Mouse (Mus musculus) spleen, postnatal 4 days (tissue): ENCODE data around the gene Ly6g6c.

Experiments
- DNase-seq, 2 experiments: peaks; one replicate each; pipeline ENCODE4 v3.0.0; 2022; ENCODE audit warnings: low spot score in 2 of 2

Ly6g6c gene

DNA sequence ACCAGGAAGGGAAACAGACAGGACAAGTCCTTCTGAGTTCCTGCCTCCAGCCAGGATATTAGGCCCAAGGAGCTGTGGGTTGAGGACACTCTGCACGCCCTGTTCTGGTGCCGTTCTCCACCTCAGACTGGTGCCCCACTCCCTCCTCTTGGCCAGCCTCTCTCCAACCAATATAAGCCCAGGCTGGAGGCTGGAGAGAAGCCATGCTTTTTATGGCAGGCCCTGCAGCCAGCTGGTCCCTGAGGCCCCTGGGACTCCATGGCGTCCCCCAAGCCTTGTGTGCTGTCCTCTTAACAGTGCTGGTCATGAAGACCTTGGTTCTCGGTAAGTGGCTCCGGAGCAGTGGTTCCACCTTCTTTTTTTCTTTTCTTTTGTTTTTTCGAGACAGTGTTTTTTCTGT is 42.9 kb downstream of the Ly6g6c start, which contains the start of gene Ly6g5c:
Gene Ly6g5c (plus strand): TSS at position 183 of the 400 bp plus-strand sequence.
- no peak for DNase-seq

- no peak for DNase-seq
Measured at GRCm38 (mm10) chr17:35111774-35112173, 46.6 kb downstream of the Ly6g6c start.

DNA sequence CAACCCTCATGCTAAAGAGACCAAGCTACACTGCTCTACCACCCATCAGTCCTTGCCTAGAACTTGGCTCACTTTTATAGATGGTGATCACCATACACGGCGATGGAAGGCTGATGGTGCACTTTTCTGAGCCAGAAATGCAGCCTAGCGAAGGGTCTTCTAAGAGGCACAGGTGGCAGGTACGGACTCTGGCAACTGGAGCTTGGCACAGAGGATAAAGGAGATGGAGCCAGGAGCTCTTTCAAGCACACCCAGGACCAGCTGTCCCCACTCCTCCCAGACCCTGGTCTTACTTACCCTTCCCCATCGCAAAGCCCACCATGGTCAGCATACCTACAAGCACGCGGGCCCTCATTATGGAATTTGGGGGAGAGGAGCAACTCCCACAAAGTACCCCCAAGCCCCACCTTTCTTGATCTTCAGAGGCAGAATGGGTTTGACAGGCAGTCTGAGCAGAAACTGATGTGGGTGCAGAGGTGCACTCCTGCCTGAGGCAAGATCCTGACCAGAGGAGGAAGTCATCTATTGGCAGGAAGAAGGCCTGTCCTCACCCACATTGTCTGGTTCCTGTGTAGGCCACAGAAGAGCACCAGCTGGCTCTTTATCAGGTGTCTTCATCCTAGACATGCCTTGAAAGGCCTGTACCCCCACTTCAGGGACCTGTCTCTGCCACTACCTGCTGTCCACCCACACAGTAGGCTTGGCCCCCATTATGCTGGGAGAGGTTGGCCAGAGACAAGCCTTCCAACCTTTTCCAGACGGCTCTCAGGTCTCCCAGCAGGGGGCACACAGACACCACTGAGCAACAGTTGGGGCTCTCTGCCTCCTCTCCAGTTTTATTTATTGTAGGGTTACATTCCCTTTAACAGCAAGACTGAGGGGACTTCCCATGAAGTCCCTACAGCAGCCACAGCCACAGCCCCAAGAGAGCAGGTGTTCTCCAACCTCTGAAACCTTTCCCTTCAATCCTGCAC is 50.1 kb downstream of the Ly6g6c start, which contains the start of gene Ly6g5b:
Gene Ly6g5b (minus strand): TSS at position 383 of the 974 bp plus-strand sequence.
- peak; percentile 47 to 76 for DNase-seq
